Mouse (Mus musculus): ENCODE results near the gene Elp5. TPM values are rescaled to one million over a fixed set of nuclear protein-coding genes. Genes with fewer than 3 reads are reported as not detected.
A peak's percentile ranks its signal among the peaks of the same experiment; 100 is the strongest.
"Not testable (repeated sequence)": the region's sequence is repeated elsewhere in the genome, so short reads cannot be mapped to it uniquely, and the experiment has no call there.

The Elp5 gene
- total RNA-seq, 1 experiment from 2014 or later = 71.1 TPM

DNA sequence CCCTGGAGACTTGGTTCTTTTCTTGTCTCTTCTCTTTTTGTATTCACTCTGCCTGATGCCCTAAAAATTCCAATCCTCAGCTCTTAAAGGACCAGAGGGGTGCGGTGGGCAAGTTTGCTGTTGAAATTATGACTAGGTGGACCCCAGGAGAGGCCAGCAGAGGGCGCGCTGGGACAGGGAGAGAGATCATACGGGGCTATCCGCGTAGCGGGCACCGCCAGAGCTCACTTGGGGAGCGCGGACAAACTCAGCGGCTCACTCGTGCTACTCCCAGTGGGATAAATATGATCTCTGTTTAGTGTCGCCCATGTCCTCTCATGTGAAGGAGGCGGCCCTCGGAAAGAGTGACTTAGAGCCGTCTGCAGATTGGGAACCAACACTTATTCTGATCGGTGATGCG, 48.1 kb downstream of the Elp5 start:
- DNase-seq = peak; percentile 97

DNA sequence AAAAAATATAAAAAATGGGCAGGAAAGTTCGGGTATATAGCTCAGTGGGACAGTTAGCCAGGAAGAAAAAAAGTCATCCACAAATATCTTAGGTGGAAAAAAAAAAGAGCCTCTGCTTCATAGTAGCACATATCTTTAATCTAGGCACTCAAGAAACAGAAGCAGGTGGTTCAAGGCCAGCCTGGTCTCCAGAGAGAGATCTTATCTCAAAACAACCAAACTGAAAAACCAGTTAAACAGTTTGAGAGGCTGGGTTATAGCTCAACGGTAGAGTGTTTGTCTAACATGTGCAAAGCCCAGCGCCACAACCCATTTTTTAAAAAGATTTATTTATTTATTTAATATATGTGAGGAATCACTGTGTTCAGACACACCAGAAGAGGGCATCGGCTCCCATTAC, 49.3 kb downstream of the Elp5 start:
- DNase-seq = no peak

DNA sequence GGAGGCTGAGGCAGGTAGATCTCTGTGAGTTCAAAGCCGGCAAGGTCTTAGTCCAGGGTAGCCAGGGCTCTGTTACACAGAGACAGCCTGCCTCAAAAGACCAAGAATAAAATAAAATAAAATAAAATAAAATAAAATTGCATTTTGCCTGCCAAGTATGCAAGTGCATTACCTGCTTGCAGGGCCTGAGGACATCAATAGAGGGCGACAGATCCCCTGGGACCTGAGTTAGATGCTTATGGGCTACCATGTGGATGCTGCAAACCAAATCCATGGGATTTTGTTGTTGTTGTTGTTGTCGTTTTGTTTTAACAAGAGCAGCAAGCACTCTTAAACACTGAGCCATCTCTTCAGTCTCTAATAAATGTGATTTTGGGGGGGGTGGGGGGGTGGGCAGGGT, 50.1 kb downstream of the Elp5 start:
- no peak for DNase-seq

DNA sequence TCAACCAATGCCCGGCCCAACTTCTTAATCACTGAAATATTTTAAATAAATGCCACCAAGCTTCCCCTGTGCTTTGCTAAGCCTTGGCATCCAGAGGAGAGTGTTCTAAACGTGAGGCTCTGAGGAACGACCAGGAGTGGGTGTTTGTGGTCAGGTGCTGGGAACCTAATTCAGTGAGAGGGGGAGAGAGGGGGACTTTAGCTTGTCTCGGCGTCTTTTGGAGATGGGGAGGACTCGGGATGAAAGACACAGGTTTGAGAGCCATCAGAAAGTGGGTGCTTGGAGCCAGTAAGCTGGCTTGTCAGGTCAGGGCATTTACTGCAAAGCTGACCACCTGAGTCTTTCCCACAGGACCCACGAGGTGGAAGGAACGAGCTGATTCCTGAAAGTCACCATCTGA, 50.5 kb downstream of the Elp5 start:
- DNase-seq = no peak

DNA sequence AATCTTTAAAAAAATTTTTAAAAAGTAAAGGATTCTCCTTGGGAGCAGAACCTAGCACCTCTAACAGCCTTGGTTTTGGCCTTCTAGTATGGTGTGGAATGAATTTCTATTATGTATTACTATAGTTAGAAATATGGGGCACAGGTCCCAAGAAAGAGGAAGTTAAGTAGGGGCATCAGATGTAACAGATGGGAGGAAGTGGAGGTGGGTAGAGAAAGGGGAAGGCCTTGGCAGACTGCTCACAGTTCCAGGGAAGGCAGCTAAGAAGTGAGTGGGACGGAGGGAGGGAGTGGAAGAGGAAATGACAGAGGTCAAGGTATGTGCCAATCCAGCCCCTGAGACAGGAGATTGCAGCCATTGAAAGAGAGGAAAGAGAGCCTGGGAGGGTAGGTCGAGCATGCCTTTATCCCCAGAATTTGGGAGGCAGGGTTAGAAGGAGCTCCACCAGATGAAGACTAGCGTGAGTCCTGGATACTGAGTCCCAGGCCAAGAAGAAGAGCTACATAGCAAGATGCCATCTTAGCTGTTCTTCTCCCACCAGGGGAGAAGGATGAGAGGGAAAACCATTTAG, 51.3 kb downstream of the Elp5 start:
- DNase-seq = no peak

DNA sequence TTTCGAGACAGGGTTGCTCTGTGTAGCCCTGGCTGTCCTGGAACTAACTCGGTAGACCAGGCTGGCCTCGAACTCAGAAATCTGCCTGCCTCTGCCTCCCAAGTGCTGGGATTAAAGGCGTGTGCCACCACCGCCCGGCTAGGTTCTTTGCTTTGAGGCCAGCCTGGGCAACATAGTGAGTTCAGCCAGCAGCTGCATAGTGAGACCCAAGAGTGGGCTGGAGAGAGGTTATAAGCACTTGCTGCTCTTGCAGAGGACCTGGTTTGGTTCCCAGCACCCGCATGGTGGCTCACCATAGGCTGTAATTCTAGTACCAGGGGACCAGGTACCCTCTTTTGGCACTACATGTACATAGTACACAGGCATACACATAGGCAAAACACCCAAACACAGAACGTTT, 52.1 kb downstream of the Elp5 start:
- not testable (repeated sequence) for DNase-seq

DNA sequence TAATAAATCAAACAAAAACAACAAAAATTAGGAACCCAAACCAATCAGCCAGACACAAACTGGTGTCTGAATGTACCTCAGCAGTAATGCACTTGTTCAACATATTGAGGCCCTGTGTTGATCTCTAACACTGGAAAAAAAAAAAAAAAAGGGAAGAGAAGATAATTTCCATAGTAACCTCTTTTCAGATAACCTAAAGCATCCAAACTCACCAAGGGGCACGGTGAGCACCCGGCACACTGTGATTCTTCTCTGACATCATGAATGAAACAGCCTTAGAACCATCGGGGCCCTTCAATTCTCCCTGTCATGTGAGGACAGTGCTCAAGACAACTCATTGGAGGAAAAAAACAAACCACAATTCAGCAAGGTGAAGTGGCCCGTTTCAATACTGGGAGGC, 52.6 kb downstream of the Elp5 start:
- no peak for DNase-seq

DNA sequence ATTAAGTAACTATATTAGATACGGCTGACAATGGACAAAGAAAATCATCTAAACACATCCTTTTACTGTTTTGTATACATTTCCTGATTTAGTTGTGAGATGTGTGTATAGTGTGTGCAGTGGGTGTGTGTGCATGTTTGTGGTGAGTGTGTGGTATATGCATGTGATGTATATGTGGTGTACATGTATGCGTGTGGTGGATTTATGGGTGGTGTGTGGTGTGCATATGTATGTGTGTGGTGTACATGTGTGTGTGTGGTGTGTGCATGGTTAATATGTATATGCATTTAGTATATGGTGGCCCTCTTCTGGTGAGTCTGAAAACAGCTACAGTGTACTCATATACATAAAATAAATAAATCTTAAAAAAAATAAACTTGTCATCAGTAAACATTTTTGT, 54.8 kb downstream of the Elp5 start:
- no peak for DNase-seq

DNA sequence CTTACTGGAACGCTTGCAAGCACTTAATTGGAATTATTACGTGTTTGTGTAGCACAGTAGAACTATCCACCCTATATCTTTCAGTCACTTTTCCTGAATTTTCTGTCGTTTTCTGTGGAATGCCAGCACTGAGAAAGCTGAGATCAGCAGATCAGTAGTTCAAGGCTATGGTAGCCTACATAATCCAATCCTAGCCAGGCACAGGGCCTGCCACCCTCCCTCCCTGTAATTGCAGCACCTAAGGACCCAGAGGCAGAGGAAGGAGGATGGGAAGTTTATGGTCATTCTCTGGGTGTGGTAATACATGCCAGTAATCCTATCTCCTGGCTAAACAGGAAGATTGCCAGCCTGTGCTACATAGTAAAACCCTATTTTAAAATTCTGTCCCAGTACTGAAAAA, 59.5 kb downstream of the Elp5 start:
- no peak for DNase-seq

DNA sequence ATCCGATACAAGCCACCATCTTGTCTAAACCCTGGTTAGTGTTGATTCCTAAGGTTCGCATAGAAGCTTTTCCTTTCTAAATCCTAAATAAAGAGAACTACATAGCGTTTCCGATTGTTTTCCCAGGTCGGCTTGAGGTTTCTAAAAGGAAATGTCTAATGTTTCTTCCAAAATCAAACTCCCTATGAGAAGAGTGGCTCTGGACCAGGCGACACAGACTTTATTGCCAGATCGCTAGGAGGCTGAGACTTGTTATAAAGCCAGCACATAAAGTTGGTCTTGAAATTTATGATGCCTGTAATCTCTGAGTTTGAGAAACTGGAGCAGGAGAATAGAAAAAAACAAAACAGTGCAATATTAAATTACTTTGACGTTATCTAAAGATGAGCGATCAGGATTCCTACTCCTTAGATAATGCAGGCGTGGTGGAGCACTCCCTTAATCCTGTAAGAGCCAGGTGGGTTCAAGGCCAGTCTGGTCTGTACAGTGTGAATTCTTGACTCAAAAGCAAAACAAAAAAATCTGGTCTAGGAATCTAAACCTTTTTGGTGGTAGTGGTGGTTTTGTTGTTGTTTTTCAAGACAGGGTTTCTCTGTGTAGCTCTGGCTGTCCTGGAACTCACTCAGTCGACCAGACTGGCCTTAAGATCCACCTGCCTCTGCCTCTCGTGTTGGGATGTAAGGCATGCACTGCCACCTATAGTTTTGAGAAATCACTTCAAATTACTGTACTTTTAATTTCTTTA, 60.1 kb downstream of the Elp5 start:
- DNase-seq = no peak

DNA sequence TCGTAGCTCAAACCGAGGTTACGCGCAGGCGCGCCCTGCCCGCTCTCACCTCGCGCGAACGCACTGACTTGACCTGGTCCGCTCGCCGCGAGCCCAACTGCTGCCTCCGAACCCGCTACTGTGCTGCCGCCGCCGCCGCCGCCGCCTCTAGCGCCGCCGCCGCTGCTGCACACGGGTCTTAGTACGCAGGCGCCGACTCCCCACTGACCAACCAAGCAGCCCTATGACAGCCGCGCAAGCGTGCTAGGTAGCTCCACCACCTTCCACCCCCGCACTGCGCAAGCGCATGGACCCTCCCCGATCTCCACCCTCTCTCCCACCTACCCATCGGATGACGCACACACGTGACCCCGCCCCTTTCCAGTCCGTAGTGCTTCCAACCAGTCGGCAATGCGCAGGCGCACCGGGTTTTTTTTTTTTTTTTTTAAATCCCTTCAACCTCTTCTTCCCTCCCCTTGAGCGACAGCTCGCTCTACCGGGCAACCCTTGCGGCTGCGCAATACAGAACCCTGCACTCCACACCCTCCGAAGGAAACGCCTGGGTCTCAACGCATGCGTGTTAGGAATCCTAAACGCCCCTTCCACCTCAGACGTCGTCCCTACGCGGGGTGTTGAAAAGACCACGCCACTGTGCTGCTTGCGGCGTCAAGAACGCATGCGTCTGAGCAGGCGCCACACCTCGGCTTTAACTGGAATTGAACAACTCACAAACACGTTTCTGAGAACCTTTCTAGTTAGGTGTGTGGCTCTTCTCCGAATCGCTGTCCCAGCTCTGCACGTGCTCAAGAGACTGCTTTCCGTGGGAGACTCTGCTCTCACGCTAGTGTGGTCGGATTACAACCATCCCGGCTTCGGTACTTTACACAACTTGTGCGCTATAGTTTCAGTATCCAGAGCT, 61.0 kb downstream of the Elp5 start, which contains the start of gene Eif5a:
Eif5a (minus strand) TSS at position 845 of the 898 bp plus-strand sequence.
- peak; percentile 100 for DNase-seq

DNA sequence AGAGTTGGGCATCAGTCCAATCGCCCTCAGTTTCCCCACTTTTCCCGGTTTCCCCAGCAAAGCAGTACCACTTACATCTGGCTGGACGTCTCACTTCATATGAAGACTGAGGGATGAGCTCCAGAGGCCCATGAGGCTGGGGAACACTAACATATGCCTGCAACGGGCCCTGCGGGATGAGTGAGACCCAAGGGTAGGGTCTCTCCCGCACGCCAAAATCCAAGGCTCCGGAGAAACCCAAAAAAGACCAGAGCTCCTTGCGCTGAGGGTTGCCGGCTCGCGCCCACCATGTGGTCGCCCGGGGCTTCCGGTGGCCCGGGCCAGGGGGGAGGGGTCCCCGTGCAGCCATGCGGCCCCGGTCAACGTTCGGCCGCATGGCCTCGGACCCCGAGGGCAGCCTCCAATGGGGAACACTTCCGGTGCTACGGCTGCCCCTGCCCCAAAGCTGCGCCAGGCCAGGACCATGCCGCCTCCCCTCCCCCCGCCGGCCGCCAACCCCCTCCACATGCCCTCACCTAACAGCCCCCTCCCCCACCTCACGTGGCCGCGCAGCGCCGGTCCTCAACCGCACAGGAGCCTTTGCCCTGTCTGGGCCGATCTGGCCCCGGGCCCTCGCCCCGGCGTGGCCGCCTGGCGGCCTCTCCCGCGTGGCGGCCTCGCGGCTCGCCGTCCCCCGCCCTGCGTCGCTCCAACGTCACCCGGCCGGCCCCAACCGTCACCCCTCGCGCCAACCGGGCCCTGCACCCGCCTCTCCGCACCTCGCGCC, 61.9 kb downstream of the Elp5 start:
- peak; percentile 62 for DNase-seq

DNA sequence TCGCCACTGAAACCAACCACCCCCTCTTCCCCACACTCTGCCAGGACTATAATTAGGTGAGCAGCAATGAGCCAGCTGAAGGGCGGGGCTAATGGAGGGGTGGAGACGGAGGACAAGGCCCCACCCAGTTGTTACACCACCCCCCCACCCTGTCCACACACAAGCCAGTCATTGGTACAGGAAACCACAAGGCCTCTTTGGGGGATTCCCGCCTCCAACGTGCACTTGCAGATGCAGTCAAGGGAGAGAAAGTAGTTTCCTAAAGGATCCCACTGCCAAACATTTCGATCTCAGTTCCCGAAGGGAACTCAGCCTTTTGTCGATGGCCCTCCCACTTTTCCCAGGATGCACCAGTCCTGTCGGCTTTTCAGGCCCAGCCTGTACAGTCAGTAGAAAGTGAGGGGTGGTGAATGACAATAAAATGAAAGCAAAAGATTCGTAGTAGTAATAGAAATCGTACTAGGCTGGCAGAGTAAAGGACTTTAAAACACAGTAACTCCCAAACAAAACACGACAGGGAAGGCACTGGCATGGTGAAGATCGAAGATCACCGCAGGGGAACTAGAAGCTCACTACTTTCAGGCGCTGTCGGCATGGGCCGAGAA, 62.6 kb downstream of the Elp5 start:
- peak; percentile 80 for DNase-seq

DNA sequence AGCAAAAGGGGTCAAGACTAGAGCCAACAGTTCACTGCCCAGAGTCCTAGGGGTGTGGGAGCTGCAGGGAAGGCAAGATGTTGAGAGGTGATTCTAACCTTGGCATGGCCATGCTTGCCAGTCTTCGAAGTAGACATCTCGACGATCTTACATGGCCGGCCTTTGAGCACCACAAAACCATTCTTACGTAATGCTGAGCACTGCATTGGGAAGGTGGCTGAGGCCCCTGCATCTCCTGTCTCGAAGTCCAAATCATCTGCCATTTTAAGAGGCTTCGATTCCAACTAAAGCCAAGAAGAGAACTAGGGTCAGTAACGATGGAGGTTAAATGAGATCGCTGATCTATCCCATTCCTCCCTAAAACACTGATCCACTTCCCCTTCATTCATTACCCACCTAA, 63.3 kb downstream of the Elp5 start:
- DNase-seq = no peak

Small RNAs within 50 kb of the gene (microRNA-seq; reads per million reads assigned to microRNA genes)
- gene Gm44349 = 0 to 0.36 reads per million in 2 experiments
- gene Mir324 = 2,538 to 2,683 reads per million in 2 experiments

Other genes starting within 250 kb of the Elp5 start
- 98.5 and 101 TPM in 2 replicates for gene Polr2a, start 223.9 kb downstream of the Elp5 start, total RNA-seq (2021)
- not detected in 2 replicates for gene Slc35g3, start 220.5 kb downstream of the Elp5 start, total RNA-seq (2021)
- gene Zbtb4, start 216.6 kb downstream of the Elp5 start, total RNA-seq (2021) = 39.5 and 65.8 TPM in 2 replicates
- gene Chrnb1, start 186.6 kb downstream of the Elp5 start, total RNA-seq (2021) = 1.8 and 2.4 TPM in 2 replicates
- gene Fgf11, start 180.7 kb downstream of the Elp5 start, total RNA-seq (2021) = 3.6 and 3.9 TPM in 2 replicates
- not detected in 2 replicates for gene Tmem102, start 176.9 kb downstream of the Elp5 start, total RNA-seq (2021)
- not detected in 2 replicates for gene Gm39566, start 167.2 kb downstream of the Elp5 start, total RNA-seq (2021)
- gene Spem2, start 164.1 kb downstream of the Elp5 start, total RNA-seq (2021) = not detected in 2 replicates
- not detected in 2 replicates for gene Spem1, start 160.3 kb downstream of the Elp5 start, total RNA-seq (2021)
- 18.6 and 19.7 TPM in 2 replicates for gene Nlgn2, start 144.7 kb downstream of the Elp5 start, total RNA-seq (2021)
- 149 and 152 TPM in 2 replicates for gene Tmem256, start 144.0 kb downstream of the Elp5 start, total RNA-seq (2021)
- 43.8 and 52.9 TPM in 2 replicates for gene Plscr3, start 136.1 kb downstream of the Elp5 start, total RNA-seq (2021)
- gene Tnk1, start 123.8 kb downstream of the Elp5 start, total RNA-seq (2021) = not detected in 2 replicates
- gene Tmem95, start 104.5 kb downstream of the Elp5 start, total RNA-seq (2021) = not detected in 2 replicates
- gene Kctd11, start 101.1 kb downstream of the Elp5 start, total RNA-seq (2021) = 4.4 and 4.9 TPM in 2 replicates
- gene Acap1, start 87.0 kb downstream of the Elp5 start, total RNA-seq (2021) = 0.30 TPM in 1 of 2 replicates, not detected in the other
- gene 2810408A11Rik, start 81.5 kb downstream of the Elp5 start, total RNA-seq (2021) = 1.2 and 2.6 TPM in 2 replicates
- gene Neurl4, start 81.4 kb downstream of the Elp5 start, total RNA-seq (2021) = 52.4 and 55.5 TPM in 2 replicates
- gene Gps2, start 68.6 kb downstream of the Elp5 start, total RNA-seq (2021) = 62.5 and 70.2 TPM in 2 replicates
- gene Eif5a, start 60.6 kb downstream of the Elp5 start, total RNA-seq (2021) = 542 and 558 TPM in 2 replicates
- gene Ybx2, start 46.7 kb downstream of the Elp5 start, total RNA-seq (2021) = 14.1 and 14.8 TPM in 2 replicates
- gene Slc2a4, start 34.3 kb downstream of the Elp5 start, total RNA-seq (2021) = 42.6 and 48.6 TPM in 2 replicates
- gene Cldn7, start 17.7 kb downstream of the Elp5 start, total RNA-seq (2021) = 0.52 TPM in 1 of 2 replicates, not detected in the other
- 123 and 141 TPM in 2 replicates for gene Ctdnep1, start 1.4 kb downstream of the Elp5 start, total RNA-seq (2021)
- gene Gabarap, start 8.6 kb upstream of the Elp5 start, total RNA-seq (2021) = 406 and 407 TPM in 2 replicates
- 55.7 and 64.6 TPM in 2 replicates for gene Phf23, start 13.3 kb upstream of the Elp5 start, total RNA-seq (2021)
- 19.6 and 22.3 TPM in 2 replicates for gene Dvl2, start 18.1 kb upstream of the Elp5 start, total RNA-seq (2021)
- 391 and 422 TPM in 2 replicates for gene Acadvl, start 32.9 kb upstream of the Elp5 start, total RNA-seq (2021)
- gene Dlg4, start 34.4 kb upstream of the Elp5 start, total RNA-seq (2021) = 30.7 and 31.0 TPM in 2 replicates
- 0.91 and 3.4 TPM in 2 replicates for gene Asgr1, start 71.6 kb upstream of the Elp5 start, total RNA-seq (2021)
- 2.9 and 4.1 TPM in 2 replicates for gene Asgr2, start 110.1 kb upstream of the Elp5 start, total RNA-seq (2021)
- gene Mgl2, start 147.8 kb upstream of the Elp5 start, total RNA-seq (2021) = 2.2 and 2.6 TPM in 2 replicates
- gene Clec10a, start 173.7 kb upstream of the Elp5 start, total RNA-seq (2021) = 0.81 and 2.0 TPM in 2 replicates
- gene Slc16a11, start 230.2 kb upstream of the Elp5 start, total RNA-seq (2021) = 2.4 TPM in 1 of 2 replicates, not detected in the other
- gene Slc16a13, start 238.5 kb upstream of the Elp5 start, total RNA-seq (2021) = 3.7 and 4.9 TPM in 2 replicates
- gene Bcl6b, start 247.3 kb upstream of the Elp5 start, total RNA-seq (2021) = 12.2 and 20.5 TPM in 2 replicates